Mouse (Mus musculus) MEL (cell line): Measurements from ENCODE around the gene Sptbn4. TPM values are rescaled to one million over a fixed set of nuclear protein-coding genes. Genes with fewer than 3 reads are reported as not detected.

ENCODE experiments used
- DNase-seq: peaks from one replicate; pipeline ENCODE4 v3.0.0; 2011; ENCODE audit warnings: low read depth, low spot score
- H3K27ac ChIP-seq: 2 replicates; pipeline ENCODE4 v1.5.1; 2012; ENCODE audit warnings: low read depth, mild to moderate bottlenecking, control low read depth, low read length, moderate library complexity; ENCODE audit not compliant: control insufficient read depth
- H3K27me3 ChIP-seq, 2 experiments: fragments of 150-350 bp in 1 of 2; sonication (generic) in 1 of 2; 2 replicates each; pipeline ENCODE4 v1.6.1; 2012; ENCODE audit warnings: low read length in 2 of 2, mild to moderate bottlenecking in 2 of 2, improper control_type of control experiment in 1 of 2, moderate library complexity in 1 of 2; ENCODE audit not compliant: insufficient read depth in 2 of 2, control insufficient read depth in 1 of 2
- H3K36me3 ChIP-seq, 2 experiments: 2 replicates each; pipeline ENCODE4 v1.6.1; 2012 to 2014; ENCODE audit warnings: low read length in 2 of 2, improper control_type of control experiment in 1 of 2, inconsistent platforms in 1 of 2, mild to moderate bottlenecking in 1 of 2; ENCODE audit not compliant: insufficient read depth in 2 of 2, control insufficient read depth in 1 of 2
- H3K4me1 ChIP-seq, 2 experiments: fragments of 150-350 bp in 1 of 2; sonication (generic) in 1 of 2; 2 replicates each; pipeline ENCODE4 v1.6.1; 2012; ENCODE audit warnings: low read length in 2 of 2, improper control_type of control experiment in 1 of 2, mild to moderate bottlenecking in 1 of 2; ENCODE audit not compliant: insufficient read depth in 2 of 2, control insufficient read depth in 1 of 2
- H3K4me3 ChIP-seq, 2 experiments: fragments of 150-350 bp in 1 of 2; sonication (generic) in 1 of 2; 2 replicates each; pipeline ENCODE4 v1.5.1; 2012; ENCODE audit warnings: low read depth in 2 of 2, low read length in 2 of 2, mild to moderate bottlenecking in 2 of 2, moderate library complexity in 2 of 2, control low read depth in 1 of 2, improper control_type of control experiment in 1 of 2; ENCODE audit not compliant: control insufficient read depth in 1 of 2, insufficient read depth in 1 of 2
- H3K79me2 ChIP-seq: 2 replicates; pipeline ENCODE4 v1.6.1; 2012; ENCODE audit warnings: mild to moderate bottlenecking, low read length, moderate library complexity; ENCODE audit not compliant: control insufficient read depth, poor library complexity, insufficient read depth
- H3K9ac ChIP-seq: 2 replicates; pipeline ENCODE4 v1.6.1; 2012; ENCODE audit warnings: low read depth, mild to moderate bottlenecking, control low read depth, low read length, moderate library complexity; ENCODE audit not compliant: control insufficient read depth, poor library complexity, severe bottlenecking
- H3K9me3 ChIP-seq: fragments of 150-350 bp; sonication (generic); replicated peaks from 2 replicates; pipeline ENCODE4 v1.6.1; 2012; ENCODE audit warnings: mild to moderate bottlenecking, low read length, improper control_type of control experiment, moderate library complexity; ENCODE audit not compliant: insufficient read depth
- BHLHE40 ChIP-seq: IDR thresholded peaks from 2 replicates; pipeline ENCODE4 v1.6.1; 2012; ENCODE audit warnings: low read depth, mild to moderate bottlenecking, inconsistent platforms, low read length, improper control_type of control experiment, borderline replicate concordance
- CTCF ChIP-seq, 3 experiments: IDR thresholded peaks in 2 of 3; conservative IDR thresholded peaks in 1 of 3; 2 replicates each; pipeline ENCODE4 v1.5.1; 2011 to 2012; ENCODE audit warnings: low read length in 3 of 3, low read depth in 2 of 3, mild to moderate bottlenecking in 2 of 3, improper control_type of control experiment in 1 of 3, inconsistent platforms in 1 of 3, mixed read lengths in 1 of 3, moderate library complexity in 1 of 3; ENCODE audit not compliant: control insufficient read depth in 1 of 3, insufficient read depth in 1 of 3, poor library complexity in 1 of 3, severe bottlenecking in 1 of 3
- E2F4 ChIP-seq: IDR thresholded peaks from 2 replicates; pipeline ENCODE4 v1.6.1; 2011; ENCODE audit warnings: low read depth, low read length, improper control_type of control experiment, borderline replicate concordance
- ETS1 ChIP-seq: IDR thresholded peaks from 2 replicates; pipeline ENCODE4 v1.6.1; 2012; ENCODE audit warnings: low read depth, mild to moderate bottlenecking, inconsistent platforms, low read length, improper control_type of control experiment, moderate library complexity
- GABPA ChIP-seq: IDR thresholded peaks from 2 replicates; pipeline ENCODE4 v1.6.1; 2012; ENCODE audit warnings: low read depth, mild to moderate bottlenecking, inconsistent platforms, low read length, improper control_type of control experiment, moderate library complexity
- HCFC1 ChIP-seq: IDR thresholded peaks from 2 replicates; pipeline ENCODE4 v1.6.1; 2012; ENCODE audit warnings: low read depth, mild to moderate bottlenecking, inconsistent platforms, low read length, improper control_type of control experiment, moderate library complexity
- MAX ChIP-seq: IDR thresholded peaks from 2 replicates; pipeline ENCODE4 v1.6.1; 2011; ENCODE audit warnings: low read length, improper control_type of control experiment
- MAZ ChIP-seq: IDR thresholded peaks from 2 replicates; pipeline ENCODE4 v1.6.1; 2012; ENCODE audit warnings: low read depth, mild to moderate bottlenecking, inconsistent platforms, low read length, improper control_type of control experiment
- MXI1 ChIP-seq: IDR thresholded peaks from 2 replicates; pipeline ENCODE4 v1.6.1; 2011; ENCODE audit warnings: mild to moderate bottlenecking, low read depth, low read length, improper control_type of control experiment
- MYB ChIP-seq: IDR thresholded peaks from 2 replicates; pipeline ENCODE4 v1.6.1; 2011; ENCODE audit warnings: mild to moderate bottlenecking, low read depth, low read length, improper control_type of control experiment
- NELFE ChIP-seq: IDR thresholded peaks from 2 replicates; pipeline ENCODE4 v1.6.1; 2011; ENCODE audit warnings: low read depth, low read length, improper control_type of control experiment
- POLR2A ChIP-seq, 2 experiments: IDR thresholded peaks; 2 replicates each; pipeline ENCODE4 v1.6.1; 2011 to 2012; ENCODE audit warnings: low read length in 2 of 2, mild to moderate bottlenecking in 2 of 2, control low read depth in 1 of 2, improper control_type of control experiment in 1 of 2, low read depth in 1 of 2, moderate library complexity in 1 of 2; ENCODE audit not compliant: control insufficient read depth in 1 of 2, insufficient read depth in 1 of 2, poor library complexity in 1 of 2
- UBTF ChIP-seq: IDR thresholded peaks from 2 replicates; pipeline ENCODE4 v1.6.1; 2012; ENCODE audit warnings: low read depth, mild to moderate bottlenecking, inconsistent platforms, low read length, improper control_type of control experiment, moderate library complexity, borderline replicate concordance; ENCODE audit not compliant: insufficient read depth
- USF2 ChIP-seq, 2 experiments: IDR thresholded peaks; 2 replicates each; pipeline ENCODE4 v1.6.1; 2011 to 2012; ENCODE audit warnings: improper control_type of control experiment in 2 of 2, low read length in 2 of 2, borderline replicate concordance in 1 of 2, inconsistent platforms in 1 of 2, low read depth in 1 of 2, mild to moderate bottlenecking in 1 of 2; ENCODE audit not compliant: insufficient read depth in 1 of 2
- ZC3H11A ChIP-seq: IDR thresholded peaks from 2 replicates; pipeline ENCODE4 v1.6.1; 2012; ENCODE audit warnings: low read depth, mild to moderate bottlenecking, inconsistent platforms, low read length, improper control_type of control experiment
- ZMIZ1 ChIP-seq: IDR thresholded peaks from 2 replicates; pipeline ENCODE4 v1.6.1; 2012; ENCODE audit warnings: low read depth, mild to moderate bottlenecking, inconsistent platforms, low read length, improper control_type of control experiment, moderate library complexity
- ZNF384 ChIP-seq: IDR thresholded peaks from 2 replicates; pipeline ENCODE4 v1.6.1; 2012; ENCODE audit warnings: low read depth, mild to moderate bottlenecking, inconsistent platforms, low read length, improper control_type of control experiment
- polyA plus RNA-seq, 2 experiments: library from polyadenylated mRNA; stranded (reverse) in 1 of 2; unstranded in 1 of 2; fragments of >175 nt in 1 of 2; fragments of >200 nt in 1 of 2; gene quantifications; 2 replicates each; pipeline versions ENCODE4 v1.2.1 to v1.2.4; 2012; ENCODE audit warnings: low replicate concordance in 2 of 2, low read depth in 1 of 2; ENCODE audit not compliant: insufficient read length in 2 of 2, insufficient read depth in 1 of 2, missing spikeins in 1 of 2
- total RNA-seq: library from RNA; depleted of rRNA; stranded (reverse); fragments of 300-350 nt; gene quantifications from 2 replicates; pipeline ENCODE4 v1.2.3, GENCODE M21; 2012

The Sptbn4 gene
- total and polyA plus RNA-seq, 3 experiments: 0.19 to 0.68 TPM; not detected in 1

DNA sequence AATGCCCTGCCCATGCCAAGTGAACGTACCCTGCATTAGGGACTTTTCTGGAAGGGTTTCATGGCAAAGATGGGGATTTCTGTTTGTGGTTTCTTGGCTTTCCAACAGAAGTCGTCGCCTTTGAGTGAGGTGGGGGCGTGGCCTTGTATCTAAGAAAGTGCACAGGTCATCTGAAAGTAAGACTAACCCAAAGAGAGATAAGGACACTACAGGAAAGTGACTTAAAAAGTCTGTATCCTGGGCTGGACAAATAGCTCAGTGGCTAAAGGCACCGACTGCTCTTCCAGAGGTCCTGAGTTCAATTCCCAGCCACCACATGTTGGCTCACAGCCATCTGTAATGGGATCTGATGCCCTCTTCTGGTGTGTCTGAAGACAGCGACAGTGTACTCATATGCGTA is 31.1 kb upstream of the Sptbn4 start:
- Histone ChIP-seq H3K27ac (no peak overlapping the region), H3K9ac (no peak overlapping the region), H3K36me3 (peaks cover 0 to 14% of the 10 kb centered on the region in 2 experiments; a peak in 2 of 4 replicates)

DNA sequence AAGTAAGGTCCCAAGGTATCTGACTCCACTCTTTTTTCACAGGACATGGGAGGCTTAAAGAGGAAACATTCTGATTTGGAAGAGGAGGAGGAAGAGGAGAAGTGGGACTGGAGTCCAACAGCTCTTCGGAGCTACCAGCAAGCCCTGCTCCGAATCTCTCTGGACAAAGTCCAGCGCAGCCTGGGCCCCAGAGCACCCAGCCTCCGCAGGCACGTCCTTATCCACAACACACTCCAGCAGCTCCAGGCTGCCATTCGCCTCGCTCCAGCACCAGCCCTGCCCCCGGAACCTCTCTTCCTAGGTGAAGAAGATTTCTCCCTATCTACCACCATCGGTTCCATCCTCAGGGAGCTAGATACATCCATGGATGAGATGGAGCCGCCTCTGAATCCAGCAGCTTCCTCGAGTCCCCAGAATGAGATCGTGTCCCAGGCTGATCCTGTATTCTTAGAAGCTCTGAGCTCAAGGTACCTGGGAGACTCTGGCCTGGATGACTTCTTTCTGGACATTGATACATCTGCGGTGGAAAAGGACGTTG is 28.7 kb upstream of the Sptbn4 start:
- Histone ChIP-seq H3K4me1 (peaks cover 2 to 18% of the 10 kb centered on the region in 2 experiments; a peak in 3 of 4 replicates), H3K4me3 (no peak overlapping the region), H3K27ac (no peak overlapping the region), H3K9me3 (no peaks in the 10 kb centered on the region), H3K36me3 (peaks cover 0 to 10% of the 10 kb centered on the region in 2 experiments; a peak in 2 of 4 replicates), H3K79me2 (no peaks in the 10 kb centered on the region; the same call in 1 of the 2 replicates), H3K27me3 (no peaks in the 10 kb centered on the region), H3K9ac (no peak overlapping the region)
- DNase-seq: no peak
- TF ChIP-seq MXI1 (no peak), UBTF (no peak), USF2 (IDR thresholded peaks at IDR 0.05; ENCODE audit: borderline replicate concordance in 1 of 2, insufficient read depth in 1 of 2, low read depth in 1 of 2, low read length in 2 of 2) (no peak), ZC3H11A (no peak), ZMIZ1 (no peak), CTCF (IDR thresholded peaks at IDR 0.05 in 2 of 3, conservative IDR thresholded peaks at IDR 0.05 in 1 of 3; ENCODE audit: control insufficient read depth in 1 of 3, insufficient read depth in 1 of 3, low read depth in 2 of 3, low read length in 3 of 3, poor library complexity in 1 of 3, severe bottlenecking in 1 of 3) (no peak), E2F4 (no peak), ZNF384 (no peak), POLR2A (IDR thresholded peaks at IDR 0.05; ENCODE audit: control insufficient read depth in 1 of 2, insufficient read depth in 1 of 2, low read depth in 1 of 2, low read length in 2 of 2, poor library complexity in 1 of 2) (no peak), BHLHE40 (no peak), NELFE (no peak), MYB (no peak), ETS1 (no peak), GABPA (no peak), MAX (no peak), MAZ (no peak)

More for the DNA sequence above, 31.1 kb upstream of the Sptbn4 start:
- TF ChIP-seq CTCF (IDR thresholded peaks at IDR 0.05 in 2 of 3, conservative IDR thresholded peaks at IDR 0.05 in 1 of 3; ENCODE audit: control insufficient read depth in 1 of 3, insufficient read depth in 1 of 3, low read depth in 2 of 3, low read length in 3 of 3, poor library complexity in 1 of 3, severe bottlenecking in 1 of 3) (0 out of 6 replicates have a peak, but pooled peaks of 1 of the 3 experiments have one; percentile 5), POLR2A (IDR thresholded peaks at IDR 0.05; ENCODE audit: control insufficient read depth in 1 of 2, insufficient read depth in 1 of 2, low read depth in 1 of 2, low read length in 2 of 2, poor library complexity in 1 of 2) (no peak), HCFC1 (no peak)
- Histone ChIP-seq H3K79me2 (no peaks in the 10 kb centered on the region; the same call in 1 of the 2 replicates), H3K9me3 (no peaks in the 10 kb centered on the region), H3K27me3 (no peaks in the 10 kb centered on the region), H3K4me1 (peaks cover 4 to 21% of the 10 kb centered on the region in 2 experiments; a peak in 3 of 4 replicates), H3K4me3 (no peak overlapping the region)
- DNase-seq: no peak
